Mouse (Mus musculus) liver, embryonic 11.5 days (tissue): Measurements from ENCODE around the gene Cnot10. TPM values are rescaled to one million over a fixed set of nuclear protein-coding genes. Genes with fewer than 3 reads are reported as not detected.
A peak's percentile ranks its signal among the peaks of the same experiment; 100 is the strongest.

Source experiments
- ATAC-seq: fragments of 200-750 bp; cut with Nextera tagmentation; replicated peaks from 2 replicates; pipeline ENCODE4 v1.8.0; 2017; ENCODE audit warnings: moderate number of reproducible peaks, mild to moderate bottlenecking, moderate TSS enrichment, moderate library complexity; ENCODE audit not compliant: low FRiP score
- DNase-seq: peaks from one replicate; pipeline ENCODE4 v3.0.0-alpha.2; 2017; ENCODE audit warnings: low spot score
- H3K27ac ChIP-seq: fragments of 300-500 bp; sonication (generic); 2 replicates; pipeline ENCODE4 v1.5.1; 2014; ENCODE audit warnings: mild to moderate bottlenecking, low read depth, low read length, control low read depth
- H3K27me3 ChIP-seq: fragments of 300-500 bp; sonication (generic); replicated peaks from 2 replicates; pipeline ENCODE4 v1.6.1; 2014; ENCODE audit warnings: low read length, mixed read lengths; ENCODE audit not compliant: control insufficient read depth, insufficient read depth
- H3K36me3 ChIP-seq: fragments of 300-500 bp; sonication (generic); 2 replicates; pipeline ENCODE4 v1.6.1; 2014; ENCODE audit warnings: mild to moderate bottlenecking, low read length, moderate library complexity, mixed read lengths; ENCODE audit not compliant: control insufficient read depth, insufficient read depth
- H3K4me1 ChIP-seq: fragments of 300-500 bp; sonication (generic); replicated peaks from 2 replicates; pipeline ENCODE4 v1.6.1; 2014; ENCODE audit warnings: low read length, mixed read lengths; ENCODE audit not compliant: control insufficient read depth, insufficient read depth
- H3K4me2 ChIP-seq: fragments of 300-500 bp; sonication (generic); 2 replicates; pipeline ENCODE4 v1.6.1; 2014; ENCODE audit warnings: mild to moderate bottlenecking, control low read depth, moderate library complexity
- H3K4me3 ChIP-seq: fragments of 300-500 bp; sonication (generic); 2 replicates; pipeline ENCODE4 v1.5.1; 2014; ENCODE audit warnings: low read depth, low read length, control low read depth
- H3K9ac ChIP-seq: fragments of 300-500 bp; sonication (generic); 2 replicates; pipeline ENCODE4 v1.6.1; 2014; ENCODE audit warnings: low read depth, low read length, control low read depth
- H3K9me3 ChIP-seq: fragments of 300-500 bp; sonication (generic); 2 replicates; pipeline ENCODE4 v1.6.1; 2016; ENCODE audit warnings: low read length, inconsistent platforms, mixed read lengths; ENCODE audit not compliant: control insufficient read depth
- WGBS: fragments of 180-500 bp; shearing (Covaris S2); extraction: QIAGEN DNeasy Blood & Tissue Kit; methylation state at CpG from one replicate; pipeline ENCODE4 v1.1.7; 2014; 5-methylcytosine and 5-hydroxymethylcytosine counted together
- polyA plus RNA-seq: library from polyadenylated mRNA; unstranded; fragments of >200 nt; fragmentation: Nextera tagmentation; extraction: Ambion mirVana; gene quantifications from 2 replicates; pipeline ENCODE4 v1.2.1, GENCODE M21; 2014

Gene Cnot10
- polyA plus RNA-seq: 52.8 and 57.7 TPM in 2 replicates

DNA sequence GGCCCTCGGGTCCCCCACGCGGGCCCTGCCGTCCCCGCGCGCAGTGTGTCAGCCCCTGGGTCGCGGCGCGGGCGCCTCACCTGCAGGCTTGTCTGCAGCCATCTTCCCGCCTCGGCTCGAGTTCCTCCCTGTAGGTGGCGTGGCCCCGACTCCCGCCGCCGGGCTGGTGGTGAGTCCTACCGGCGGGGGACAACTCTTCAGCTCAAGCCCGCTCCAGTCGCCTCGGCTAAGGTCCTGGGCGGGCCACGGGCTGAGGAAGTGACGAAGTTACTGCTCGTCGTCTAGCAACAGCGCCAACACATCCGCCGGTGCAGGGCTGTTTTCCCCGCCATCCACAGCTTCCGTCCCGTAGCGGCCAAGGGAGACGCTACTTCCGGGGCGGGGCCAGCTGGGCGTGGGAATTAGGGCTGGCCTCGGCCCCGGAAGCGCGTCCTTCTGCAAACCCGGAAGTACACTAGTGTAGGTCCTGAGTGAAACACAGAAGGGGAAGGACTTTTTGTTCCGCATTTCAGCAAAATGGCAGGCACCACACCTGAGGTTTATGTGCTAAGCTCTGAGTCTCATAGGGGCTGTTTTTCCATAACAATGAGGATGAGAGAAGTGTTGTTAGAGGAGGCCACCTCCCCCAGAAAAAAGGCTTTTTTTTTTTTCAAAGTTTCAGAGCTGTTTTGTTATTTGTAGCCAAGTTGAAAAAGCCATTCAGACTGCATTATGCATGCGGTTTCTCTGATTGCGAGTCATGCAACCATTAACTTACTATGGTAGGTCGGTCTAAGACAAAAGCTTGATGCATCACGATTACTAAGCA lies at the start of gene Cnot10:
Gene Cnot10 (minus strand): TSS at position 346 of the 808 bp plus-strand sequence.
- Histone ChIP-seq H3K9ac (peak within 1 kb of the TSS; percentile 72), H3K4me2 (peak within 1 kb of the TSS; percentile 87), H3K27me3 (peaks cover 9% of the 10 kb centered on the region; the same call in 1 of the 2 replicates), H3K4me1 (0 out of 2 replicates have a peak, but pooled peaks cover 4% of the 10 kb centered on the region), H3K27ac (peak within 1 kb of the TSS; percentile 52), H3K9me3 (no peaks in the 10 kb centered on the region), H3K4me3 (peak within 1 kb of the TSS; percentile 67), H3K36me3 (0 out of 2 replicates have a peak, but pooled peaks cover 2% of the 10 kb centered on the region)
- peak; percentile 99 for DNase-seq
- ATAC-seq: peak; percentile 99
- WGBS: 4% methylated on average over 51 of the region's 51 CpGs

DNA sequence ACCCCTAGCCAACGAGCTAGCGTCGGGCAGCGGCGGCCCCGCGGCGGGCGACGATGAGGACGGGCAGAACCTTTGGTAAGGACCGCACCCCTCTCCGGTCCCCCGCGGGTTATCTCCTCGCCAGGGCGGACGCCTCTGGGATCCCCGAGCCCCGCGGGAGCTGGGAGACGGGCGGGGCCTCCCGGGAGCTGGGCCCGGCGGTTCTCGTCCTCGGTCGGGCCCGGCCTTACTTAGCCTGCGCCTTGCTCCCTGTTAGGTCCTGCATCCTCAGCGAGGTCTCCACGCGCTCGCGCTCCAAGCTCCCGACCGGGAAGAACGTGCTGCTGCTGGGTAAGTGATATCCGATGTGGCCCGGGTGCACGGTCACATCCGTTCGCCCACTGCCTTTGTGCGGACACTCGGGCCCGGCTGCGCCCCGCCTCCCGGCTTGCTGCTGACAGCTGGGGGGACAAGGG lies 49.0 kb upstream of the Cnot10 start:
- no peak for DNase-seq
- ATAC-seq: peak; percentile 79
- H3K27me3 ChIP-seq: no peaks in the 10 kb centered on the region
- H3K4me3 ChIP-seq: peak overlapping the region; percentile 91
- no peaks in the 10 kb centered on the region for H3K9me3 ChIP-seq
- peak overlapping the region; percentile 97 for H3K4me2 ChIP-seq
- peak overlapping the region; percentile 92 for H3K9ac ChIP-seq
- H3K36me3 ChIP-seq: peaks cover 5% of the 10 kb centered on the region; the same call in 1 of the 2 replicates
- peak overlapping the region; percentile 84 for H3K27ac ChIP-seq
- 0% methylated on average over 49 of the region's 50 CpGs for WGBS
- peaks cover 15% of the 10 kb centered on the region; the same call in 1 of the 2 replicates for H3K4me1 ChIP-seq

- peak within 1 kb of the TSS; percentile 97 for H3K4me2 ChIP-seq
- H3K36me3 ChIP-seq: peaks cover 4% of the 10 kb centered on the region; the same call in 1 of the 2 replicates
- peak within 1 kb of the TSS; percentile 92 for H3K9ac ChIP-seq
- DNase-seq (peak; percentile 96), ATAC-seq (peak; percentile 96)
- H3K4me3 ChIP-seq: peak within 1 kb of the TSS; percentile 91
- peaks cover 15% of the 10 kb centered on the region; the same call in 1 of the 2 replicates for H3K4me1 ChIP-seq
- no peaks in the 10 kb centered on the region for H3K9me3 ChIP-seq
- WGBS: under 1% methylated on average over 57 of the region's 57 CpGs
- peak within 1 kb of the TSS; percentile 84 for H3K27ac ChIP-seq
- no peaks in the 10 kb centered on the region for H3K27me3 ChIP-seq
Measured at GRCm38 (mm10) chr9:114688252-114688952, 48.4 kb upstream of the Cnot10 start, which contains the start of gene Dync1li1. Gene Dync1li1, plus strand, starts transcription at chr9:114688790.

GRCm38 (mm10) chr9:114687639-114688038 lies 47.7 kb upstream of the Cnot10 start:
- Histone ChIP-seq H3K36me3 (peaks cover 4% of the 10 kb centered on the region; the same call in 1 of the 2 replicates), H3K4me1 (peaks cover 15% of the 10 kb centered on the region; the same call in 1 of the 2 replicates), H3K9ac (peak overlapping the region; percentile 92; the same call in 1 of the 2 replicates), H3K27ac (no peak overlapping the region), H3K27me3 (no peaks in the 10 kb centered on the region), H3K4me3 (peak overlapping the region; percentile 91), H3K4me2 (peak overlapping the region; percentile 97), H3K9me3 (no peaks in the 10 kb centered on the region)
- WGBS: 77% methylated on average over 13 of the region's 13 CpGs
- DNase-seq (no peak), ATAC-seq (no peak)

DNA sequence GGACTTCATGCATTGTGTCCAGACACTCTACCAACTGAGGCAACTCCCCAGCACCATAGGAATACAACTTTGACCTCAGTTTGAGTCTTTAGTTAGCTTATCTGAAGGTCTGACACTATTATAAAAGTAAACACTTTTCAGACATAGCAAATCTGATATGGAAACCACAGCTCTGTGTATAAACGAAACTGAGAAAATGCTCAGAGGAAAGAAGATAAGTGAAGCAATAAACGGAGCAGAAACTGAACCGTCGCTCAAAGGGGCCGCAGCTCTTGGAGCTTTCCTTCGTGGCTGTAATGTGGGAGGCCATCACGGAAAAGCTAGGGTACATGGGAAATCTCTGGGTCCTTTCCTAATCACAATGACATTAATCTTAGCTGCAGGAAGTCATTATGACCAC lies 46.3 kb upstream of the Cnot10 start:
- no peak for ATAC-seq
- H3K27me3 ChIP-seq: no peaks in the 10 kb centered on the region
- H3K4me1 ChIP-seq: peaks cover 15% of the 10 kb centered on the region; the same call in 1 of the 2 replicates
- H3K27ac ChIP-seq: no peak overlapping the region
- no peak for DNase-seq
- H3K9ac ChIP-seq: no peak overlapping the region
- no peak overlapping the region for H3K4me3 ChIP-seq
- no peak overlapping the region for H3K4me2 ChIP-seq
- no peaks in the 10 kb centered on the region for H3K36me3 ChIP-seq
- H3K9me3 ChIP-seq: no peaks in the 10 kb centered on the region
- WGBS: 77% methylated on average over 7 of the region's 7 CpGs

DNA sequence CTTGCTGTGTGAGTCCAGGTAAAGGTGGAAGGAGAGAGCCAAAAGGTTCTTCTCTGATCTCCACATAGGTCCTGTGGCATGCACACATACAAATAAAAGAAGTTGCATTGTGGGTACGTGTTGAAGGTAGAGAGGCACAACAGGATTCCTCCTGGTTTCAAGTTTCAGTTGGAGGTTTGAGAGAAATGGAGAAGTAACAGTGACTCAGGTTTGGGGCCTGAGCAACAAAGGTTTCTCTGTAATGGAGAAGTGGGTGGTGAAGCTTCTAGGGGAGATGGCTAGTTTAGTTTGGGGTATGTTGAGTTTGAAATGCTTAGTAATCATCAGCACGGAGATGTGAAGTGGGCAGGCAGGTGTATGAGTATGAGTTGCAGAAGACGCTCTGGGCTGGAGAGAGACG lies 42.2 kb upstream of the Cnot10 start:
- no peak for ATAC-seq
- no peak overlapping the region for H3K4me2 ChIP-seq
- no peaks in the 10 kb centered on the region for H3K9me3 ChIP-seq
- no peaks in the 10 kb centered on the region for H3K27me3 ChIP-seq
- H3K4me3 ChIP-seq: no peak overlapping the region
- WGBS: 75% methylated on average over 4 of the region's 4 CpGs
- no peak overlapping the region for H3K27ac ChIP-seq
- no peaks in the 10 kb centered on the region for H3K36me3 ChIP-seq
- no peak overlapping the region for H3K9ac ChIP-seq
- H3K4me1 ChIP-seq: no peaks in the 10 kb centered on the region
- no peak for DNase-seq

DNA sequence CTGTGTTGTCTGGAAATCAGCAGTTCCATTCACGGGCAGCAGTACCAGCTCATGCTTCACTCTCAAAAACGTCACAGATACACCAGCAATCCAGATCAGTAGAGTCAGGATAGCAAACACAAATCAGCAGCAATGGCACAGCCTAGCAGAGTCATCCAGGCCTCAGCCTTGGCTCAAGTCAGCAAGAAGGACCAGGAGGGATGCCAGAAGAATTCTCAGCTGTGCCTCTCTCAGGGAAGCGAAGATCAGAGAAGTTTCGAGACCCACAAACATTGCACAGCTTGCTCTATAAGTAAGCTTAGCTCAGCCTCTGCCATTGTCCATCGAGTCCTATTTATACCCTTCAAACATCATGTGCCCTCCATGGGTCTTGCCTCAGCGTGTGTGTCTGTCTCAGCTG lies 40.5 kb upstream of the Cnot10 start:
- H3K9me3 ChIP-seq: no peaks in the 10 kb centered on the region
- WGBS: 77% methylated on average over 6 of the region's 6 CpGs
- no peak for ATAC-seq
- no peaks in the 10 kb centered on the region for H3K36me3 ChIP-seq
- H3K27me3 ChIP-seq: no peaks in the 10 kb centered on the region
- no peak overlapping the region for H3K27ac ChIP-seq
- no peak overlapping the region for H3K4me2 ChIP-seq
- H3K4me3 ChIP-seq: no peak overlapping the region
- no peaks in the 10 kb centered on the region for H3K4me1 ChIP-seq
- no peak for DNase-seq
- no peak overlapping the region for H3K9ac ChIP-seq

DNA sequence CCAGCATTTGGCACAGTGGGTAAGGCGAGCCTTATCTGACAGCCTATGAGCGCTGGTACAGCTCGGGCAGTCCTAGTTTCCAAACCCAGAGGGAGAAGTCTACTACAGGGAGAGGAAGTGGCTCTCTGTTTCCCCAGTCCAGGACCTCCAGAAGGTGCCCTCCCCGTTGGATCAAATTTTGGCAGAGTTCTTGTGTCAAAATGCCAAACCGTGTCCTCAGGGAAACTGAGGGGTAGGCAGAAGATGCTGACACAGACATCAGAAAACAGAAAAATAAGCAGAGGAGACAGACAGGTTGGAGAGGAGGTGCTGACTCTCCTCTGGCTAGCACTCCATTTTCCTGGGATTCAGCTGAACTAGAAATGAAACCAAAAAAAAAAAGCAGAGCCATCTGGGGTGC lies 40.0 kb upstream of the Cnot10 start:
- no peaks in the 10 kb centered on the region for H3K4me1 ChIP-seq
- 78% methylated on average over 5 of the region's 5 CpGs for WGBS
- no peak overlapping the region for H3K4me2 ChIP-seq
- H3K9ac ChIP-seq: no peak overlapping the region
- no peak overlapping the region for H3K27ac ChIP-seq
- no peaks in the 10 kb centered on the region for H3K9me3 ChIP-seq
- H3K4me3 ChIP-seq: no peak overlapping the region
- H3K27me3 ChIP-seq: no peaks in the 10 kb centered on the region
- H3K36me3 ChIP-seq: no peaks in the 10 kb centered on the region
- ATAC-seq (no peak), DNase-seq (no peak)
